Mouse (Mus musculus) inflammation-experienced regulatory T-cells, adult 6 months (primary cell): Measurements from ENCODE around the gene Gm10282. TPM values are rescaled to one million over a fixed set of nuclear protein-coding genes. Genes with fewer than 3 reads are reported as not detected.
A peak's percentile ranks its signal among the peaks of the same experiment; 100 is the strongest.

Experiments
- ATAC-seq: one replicate; pipeline ENCODE4 v1.8.0; 2017
- polyA plus RNA-seq, 3 experiments: library from polyadenylated mRNA; unstranded; fragments of 100-300 nt; shearing (Covaris generic); gene quantifications; one replicate each; pipeline ENCODE4 v1.2.1; 2017

Gene Gm10282
- polyA plus RNA-seq: 100 to 1,000 TPM in 1 of 3 experiments, 10 to 100 TPM in 2; 20.4 to 115 (median 45.5) TPM

DNA sequence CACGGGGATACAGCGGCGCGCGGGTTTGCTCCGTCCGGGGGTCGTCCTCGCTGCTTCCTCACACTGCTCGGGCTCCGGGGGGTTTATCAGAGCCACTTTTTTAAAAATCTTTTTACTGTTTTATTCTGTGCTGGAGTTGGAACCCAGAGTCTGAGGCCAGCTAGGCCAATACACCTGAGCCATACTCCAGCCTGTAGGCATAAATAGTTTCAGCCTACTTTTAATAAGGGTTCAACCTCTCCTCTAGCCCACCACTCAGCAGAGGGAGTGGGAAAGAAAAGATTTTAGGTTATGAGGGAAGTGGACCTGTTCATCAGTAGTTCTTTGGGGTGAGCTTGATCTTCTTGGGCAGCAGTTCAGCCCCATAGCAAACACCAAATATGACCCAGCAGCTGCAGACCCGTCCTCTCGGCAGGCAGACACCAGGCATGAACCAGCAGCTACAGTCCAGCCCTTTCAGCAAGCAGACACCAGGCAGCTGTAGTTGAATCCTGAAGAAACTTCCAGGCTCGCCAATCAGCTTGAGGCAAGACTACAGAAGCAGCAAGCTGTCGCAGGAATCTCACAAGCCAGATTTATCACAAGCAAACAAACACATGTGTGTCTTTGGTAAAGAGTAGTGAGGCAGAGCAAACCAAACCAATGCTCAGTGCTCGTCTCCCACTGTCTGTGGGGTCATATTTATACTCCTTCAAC lies at the start of gene Gm10282:
Gm10282 (minus strand) TSS at position 51 of the 696 bp plus-strand sequence.
- ATAC-seq: no peak

DNA sequence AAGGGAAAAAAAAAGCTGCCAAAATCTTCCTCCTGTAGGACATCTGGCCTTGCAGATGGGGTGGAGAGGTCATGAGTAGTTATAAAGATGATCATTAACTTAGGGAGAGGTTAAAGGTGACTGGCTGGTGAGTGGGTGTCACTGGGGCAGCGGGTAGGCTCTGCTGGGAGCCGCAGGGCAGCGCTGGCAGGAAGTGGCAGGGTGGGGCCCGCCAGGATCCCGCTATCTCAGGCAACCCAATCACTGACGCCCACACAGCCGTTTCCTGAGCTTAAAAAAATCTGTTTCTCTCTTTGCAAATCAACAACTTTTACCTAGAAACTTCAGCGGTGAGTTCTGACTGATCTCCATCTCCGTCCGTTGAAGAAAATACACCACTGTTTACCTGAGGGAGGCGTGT lies 49.2 kb upstream of the Gm10282 start:
- peak; percentile 77 for ATAC-seq

DNA sequence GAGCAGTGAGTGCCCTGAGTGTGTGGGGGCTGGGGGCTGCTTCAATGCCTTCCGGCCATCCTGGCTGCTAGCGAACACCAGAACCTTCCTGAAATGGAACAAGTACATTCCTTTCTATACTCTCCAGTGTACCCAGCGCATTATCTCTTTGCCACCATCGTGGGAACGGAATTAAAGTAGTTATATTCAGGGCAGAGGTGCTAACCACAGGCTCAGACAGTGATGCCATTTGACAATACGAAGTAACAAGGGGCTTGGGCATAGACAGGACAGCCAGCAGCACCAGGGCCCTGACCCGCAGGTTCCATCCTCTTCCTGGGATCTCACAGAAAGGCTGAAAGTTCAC lies 48.6 kb upstream of the Gm10282 start:
- ATAC-seq: peak; percentile 8

DNA sequence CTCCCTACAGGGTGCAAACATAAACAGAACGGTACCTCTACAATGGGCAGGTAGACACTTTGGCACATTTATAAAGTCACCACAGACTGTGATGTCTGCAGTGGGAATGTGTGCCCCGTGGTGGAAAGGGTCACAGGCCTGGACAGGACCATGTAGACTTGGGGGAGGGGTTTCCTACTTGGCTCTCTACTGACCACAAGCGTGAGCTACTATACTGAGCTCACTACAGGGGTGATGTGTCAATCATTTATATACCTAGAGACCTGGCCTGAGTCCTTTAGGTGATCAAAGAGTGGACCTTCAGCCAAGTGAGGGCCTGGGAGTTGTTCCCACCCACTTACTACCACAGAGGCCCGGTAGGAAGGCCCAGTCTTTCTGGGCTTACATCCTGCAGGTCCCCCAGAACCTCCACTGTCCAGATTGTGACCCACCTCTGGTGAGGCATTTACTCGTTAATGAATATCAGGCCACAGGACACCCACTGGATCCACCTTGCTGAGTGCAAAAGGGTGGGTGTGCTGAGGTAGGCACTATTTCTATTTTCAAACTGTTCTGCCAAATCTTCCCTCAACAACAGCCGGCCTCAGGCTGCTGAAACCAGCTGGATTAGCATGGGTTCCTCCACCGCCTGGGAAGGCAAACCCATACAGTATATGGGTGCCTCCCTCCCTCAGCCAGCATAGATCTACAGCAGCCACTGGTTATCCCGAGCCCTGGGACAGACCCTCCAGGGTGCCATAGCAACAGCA lies 48.1 kb upstream of the Gm10282 start:
- ATAC-seq: peak; percentile 5

DNA sequence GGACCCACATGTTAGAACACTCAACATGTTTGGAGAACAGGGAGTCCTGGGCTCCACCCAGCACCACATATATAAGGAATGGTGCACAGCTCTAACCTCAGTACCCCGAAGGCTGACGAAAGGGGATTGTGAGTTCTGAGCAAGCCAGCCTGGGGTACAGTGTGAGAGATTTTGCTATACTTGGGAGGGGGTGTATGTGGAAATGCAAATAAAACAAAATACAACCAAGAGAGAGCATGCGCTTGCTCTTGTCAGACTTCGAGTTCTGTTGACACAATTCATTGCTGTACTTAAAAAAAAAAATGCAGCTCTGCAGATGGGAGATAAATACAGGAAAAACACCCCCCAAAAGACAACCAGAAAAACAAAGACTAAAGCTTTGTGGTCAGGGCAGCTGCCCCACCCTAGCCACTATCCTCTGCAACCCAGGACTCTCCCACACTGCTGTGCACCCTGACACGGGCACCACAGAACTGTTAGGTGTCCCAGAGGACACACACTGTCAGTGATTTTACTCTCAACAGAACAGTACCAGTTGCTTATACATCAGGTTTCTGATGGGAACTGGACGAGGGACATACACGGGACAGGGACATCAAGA lies 46.4 kb upstream of the Gm10282 start:
- ATAC-seq: no peak

DNA sequence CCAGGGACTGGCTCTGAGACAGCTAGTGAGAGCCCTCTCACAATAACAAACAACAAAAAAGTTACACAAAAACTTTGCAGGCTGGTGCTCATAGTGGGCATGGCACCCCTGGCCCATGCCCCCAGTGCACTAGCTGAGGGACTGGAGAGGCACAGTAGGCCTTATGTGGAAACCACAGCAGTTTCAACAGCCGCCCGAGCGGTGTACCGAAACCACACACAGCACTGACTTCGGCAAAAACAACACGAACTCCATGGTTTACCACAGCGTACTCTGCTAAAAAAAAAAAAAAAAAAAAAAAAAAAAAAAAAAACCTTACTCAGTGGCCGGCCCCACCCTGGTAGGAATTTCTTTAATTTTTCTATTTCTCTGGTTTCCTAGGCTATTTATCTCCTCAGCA lies 45.7 kb upstream of the Gm10282 start:
- ATAC-seq: peak; percentile 46

DNA sequence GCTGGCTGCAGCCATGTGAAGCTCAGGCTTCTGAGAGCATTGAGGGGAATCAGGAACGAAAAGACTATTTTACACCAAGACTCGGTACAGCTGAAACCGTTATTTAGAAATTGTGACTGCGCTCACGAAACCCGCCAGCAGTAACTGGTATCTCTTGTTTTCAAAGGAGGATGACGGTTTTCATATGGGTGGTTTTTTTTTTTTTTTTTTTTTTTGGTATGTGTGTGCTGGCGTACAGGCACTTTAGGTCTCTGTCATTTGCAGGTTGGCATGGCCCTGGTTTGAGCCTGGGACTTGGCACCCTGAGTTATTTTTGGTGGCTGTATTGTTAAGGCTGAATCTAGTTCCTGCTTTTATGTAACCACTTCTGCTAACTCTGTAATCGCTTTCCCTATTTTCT lies 44.8 kb upstream of the Gm10282 start:
- ATAC-seq: no peak

DNA sequence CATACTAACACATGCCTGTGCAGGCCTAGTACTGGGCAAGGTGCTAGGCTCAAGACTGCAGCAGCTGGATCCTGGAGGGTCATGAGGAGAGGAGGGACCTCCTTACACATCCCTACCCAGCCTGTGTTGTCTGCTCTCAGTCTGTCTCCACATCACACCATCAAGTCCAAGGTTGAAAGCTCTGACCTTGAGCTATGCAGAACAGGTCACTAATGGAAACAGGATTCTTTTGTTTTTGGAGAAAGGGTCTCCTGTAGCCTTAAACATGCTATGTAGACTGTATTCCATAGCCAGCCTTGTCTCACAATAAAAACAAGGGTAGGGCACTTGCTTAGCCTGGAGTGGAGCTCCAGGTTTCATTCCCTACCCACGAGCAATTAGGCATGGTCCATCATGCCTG lies 43.9 kb upstream of the Gm10282 start:
- no peak for ATAC-seq

DNA sequence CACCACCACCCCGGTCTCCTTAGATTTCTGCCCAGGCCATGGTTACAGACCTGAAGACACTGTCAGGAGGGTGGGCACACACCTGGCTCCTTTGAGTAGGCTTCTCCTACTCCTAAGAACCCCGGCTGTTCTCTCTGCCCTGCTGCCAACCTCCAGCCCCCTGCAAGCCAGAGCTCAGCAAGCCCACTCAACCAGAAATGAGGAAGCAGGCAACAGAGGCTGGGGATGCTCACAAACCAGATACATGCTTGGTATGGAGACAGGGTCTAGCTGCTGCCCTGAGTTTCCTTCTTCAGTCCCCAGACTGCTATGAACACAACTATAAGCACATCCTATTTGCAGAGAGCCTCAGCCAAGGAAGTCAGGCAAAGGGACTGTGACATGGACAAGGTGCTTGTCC lies 43.1 kb upstream of the Gm10282 start:
- ATAC-seq: no peak

DNA sequence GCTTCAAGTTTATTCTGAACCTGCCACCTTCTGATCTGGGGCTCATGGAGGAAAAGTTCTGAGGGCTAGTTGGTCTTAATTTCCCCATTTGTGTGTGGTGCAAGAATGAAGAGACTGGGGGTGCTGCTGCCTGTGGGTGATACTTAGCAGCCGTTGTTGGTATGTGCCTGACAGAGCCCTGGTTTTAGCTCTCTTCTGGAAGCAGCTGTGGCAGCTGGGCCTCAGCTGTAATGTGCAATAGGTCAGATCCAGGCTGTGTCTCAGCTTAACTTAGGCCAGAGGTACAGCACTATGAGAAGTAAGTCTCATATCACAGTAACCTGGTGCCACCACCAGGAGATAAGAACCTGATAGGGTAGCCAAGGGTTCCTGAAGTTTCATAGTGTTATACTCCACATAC lies 42.5 kb upstream of the Gm10282 start:
- no peak for ATAC-seq

DNA sequence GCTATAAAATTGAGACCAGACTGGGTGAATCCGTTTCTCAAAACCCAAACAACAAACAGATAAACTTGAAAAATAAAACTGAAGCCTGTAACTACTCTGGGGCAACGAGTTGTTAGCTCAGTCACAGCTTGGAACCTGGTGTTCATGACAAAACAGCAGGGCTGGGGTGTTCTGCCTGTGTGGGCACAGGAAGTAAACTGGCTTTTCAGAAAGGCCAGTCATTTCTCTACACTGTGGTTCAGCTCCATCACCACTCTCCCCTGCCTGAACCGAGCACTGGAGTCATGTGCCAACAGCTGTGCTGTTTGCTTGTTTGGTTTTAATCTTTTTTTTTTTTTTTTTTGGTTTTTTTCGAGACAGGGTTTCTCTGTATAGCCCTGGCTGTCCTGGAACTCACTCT lies 38.7 kb upstream of the Gm10282 start:
- peak; percentile 96 for ATAC-seq

DNA sequence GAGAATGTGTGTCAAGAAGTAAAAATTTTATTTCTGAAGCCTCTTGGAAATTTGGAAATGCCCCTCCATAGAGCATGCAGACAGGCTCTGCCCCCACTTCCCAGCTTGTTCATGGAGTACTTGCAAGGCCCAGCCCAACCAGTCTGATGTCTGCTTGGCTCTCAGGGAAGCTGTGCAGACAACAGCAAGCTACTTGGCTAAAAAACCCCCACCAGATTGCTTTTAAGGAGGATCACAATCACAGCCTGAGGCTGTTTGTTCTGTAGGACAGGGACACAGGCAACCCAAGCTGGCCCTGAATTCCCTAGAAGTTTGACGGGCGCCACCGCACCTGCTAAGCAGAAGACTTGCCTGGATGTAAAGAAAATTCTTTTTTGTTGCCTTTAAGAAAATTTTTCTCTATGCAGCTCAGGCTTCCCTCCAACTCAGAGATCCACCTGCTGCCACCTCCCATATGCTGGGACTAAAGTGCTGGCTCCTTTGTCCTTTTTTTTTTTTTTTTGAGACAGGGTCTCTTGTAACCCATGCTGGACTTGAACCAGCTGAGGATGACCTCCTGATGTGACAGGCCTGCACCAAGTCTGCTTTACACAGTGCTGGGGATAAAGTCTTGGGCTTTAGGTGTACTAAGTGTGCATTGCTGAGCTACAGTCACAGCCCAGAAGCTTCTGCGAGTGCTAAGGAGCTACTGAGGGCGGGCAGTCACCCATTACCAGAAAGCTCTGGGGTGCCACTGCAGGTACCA lies 37.7 kb upstream of the Gm10282 start:
- ATAC-seq: no peak

DNA sequence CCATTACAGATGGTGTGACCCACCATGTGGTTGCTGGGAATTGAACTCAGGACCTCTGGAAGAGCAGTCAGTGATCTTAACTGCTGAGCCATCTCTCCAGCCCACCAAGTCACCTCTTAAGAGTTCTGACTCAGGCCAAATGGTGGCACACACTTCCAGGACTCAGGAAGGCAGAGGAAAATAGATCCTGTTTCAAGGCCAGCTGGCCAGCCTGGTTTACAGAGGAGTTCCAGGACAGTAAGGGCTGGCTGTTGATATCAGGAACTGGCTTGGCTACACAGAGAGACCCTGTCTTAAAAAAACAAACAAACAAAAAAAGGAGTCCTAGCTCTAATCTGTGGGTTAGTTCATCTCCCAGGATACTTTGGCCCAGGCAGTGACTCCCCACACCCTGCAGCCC lies 32.0 kb upstream of the Gm10282 start:
- ATAC-seq: no peak

DNA sequence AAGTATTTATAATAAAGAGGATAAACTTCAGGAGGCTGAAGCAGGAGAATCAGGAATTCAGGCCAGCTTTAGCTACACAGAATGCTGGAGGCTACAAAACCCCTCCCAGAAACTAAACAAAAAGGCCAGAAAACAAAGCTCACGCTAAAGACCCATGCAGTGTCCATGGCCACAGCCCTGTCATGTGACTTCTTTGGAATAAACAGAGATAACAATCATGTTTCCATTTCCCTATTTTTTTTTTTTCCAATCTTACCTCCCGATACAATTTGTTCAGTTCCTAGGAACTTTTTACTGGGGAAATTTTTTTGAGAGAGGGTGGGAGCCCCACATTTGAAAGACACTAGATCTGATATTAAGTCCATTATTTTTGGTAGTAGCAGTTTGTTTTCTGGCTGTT lies 31.2 kb upstream of the Gm10282 start:
- ATAC-seq: no peak

DNA sequence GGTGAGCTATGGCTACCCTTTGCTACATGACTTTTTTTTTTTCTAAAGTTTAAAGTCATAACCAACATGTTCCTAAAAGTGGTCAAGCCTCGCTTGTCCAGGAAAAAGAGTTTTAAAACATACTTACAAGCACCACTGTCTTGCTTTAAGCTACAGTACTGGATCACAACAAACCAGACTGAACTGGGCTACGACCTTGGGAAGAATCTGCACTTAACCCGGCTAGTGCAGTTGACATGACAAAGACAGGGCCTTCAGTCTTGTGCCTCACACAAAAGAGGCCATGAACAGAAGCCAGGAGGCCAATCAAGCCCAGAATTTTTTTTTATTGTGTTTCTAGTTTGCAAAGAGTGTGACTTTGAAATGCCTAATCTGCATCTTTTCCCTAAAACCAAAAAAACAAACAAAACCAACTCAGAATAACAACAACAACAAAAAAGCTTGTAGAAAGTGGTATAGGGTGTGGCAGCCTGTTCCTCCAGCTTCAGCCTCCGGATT lies 29.1 kb upstream of the Gm10282 start:
- no peak for ATAC-seq

DNA sequence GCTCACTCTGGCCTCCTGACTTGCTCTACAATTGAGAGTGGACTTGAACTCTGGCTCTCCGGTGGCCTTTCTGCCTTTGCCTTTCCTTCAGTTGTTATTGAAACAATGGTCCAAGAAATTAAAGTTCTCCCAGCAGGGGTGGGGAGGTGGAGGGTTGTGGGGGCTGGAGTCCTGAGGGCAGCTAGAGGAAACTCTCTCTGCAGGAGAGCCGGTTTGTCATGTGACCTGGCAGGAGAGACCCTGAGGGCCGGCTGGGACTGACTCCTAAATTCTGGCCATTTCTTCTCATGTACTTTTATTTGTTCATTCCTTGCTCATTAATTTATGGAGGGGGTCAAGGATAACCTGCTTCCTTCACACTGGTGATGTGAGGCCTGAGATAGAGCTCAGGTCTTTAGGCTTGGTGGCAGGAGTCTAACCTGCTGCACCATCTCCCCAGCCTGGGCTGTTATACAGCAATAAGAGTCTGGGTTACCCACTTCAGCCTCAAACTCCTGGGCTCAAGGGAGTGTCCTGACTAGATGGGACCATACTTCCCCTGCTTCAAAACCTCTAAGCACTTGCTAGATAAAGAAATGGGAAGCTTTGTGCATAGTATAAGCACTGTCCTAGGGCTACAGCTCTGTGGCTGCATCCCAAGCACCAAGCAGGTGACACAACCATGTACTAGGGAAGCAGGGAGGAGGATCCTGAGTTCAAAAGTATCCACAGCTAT lies 28.5 kb upstream of the Gm10282 start:
- ATAC-seq: no peak

DNA sequence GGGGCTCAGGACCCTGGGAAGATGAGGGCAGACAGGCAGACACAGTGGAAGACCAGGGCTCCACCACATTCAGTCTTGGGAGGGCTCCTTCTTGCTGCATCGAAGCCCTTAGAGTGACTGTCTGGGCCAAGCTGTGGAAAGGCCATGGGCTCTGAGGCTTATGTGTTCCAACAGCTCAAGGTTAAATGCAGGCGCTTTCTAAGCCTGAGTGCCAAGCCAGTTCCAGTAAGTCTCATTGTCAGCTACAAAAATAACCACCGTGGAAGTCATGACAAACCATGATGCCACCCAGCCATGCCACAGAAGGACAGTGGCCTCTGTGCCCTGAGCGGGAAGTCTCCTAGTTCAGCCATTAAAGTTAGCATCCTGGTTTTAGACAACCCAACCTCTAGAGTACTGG lies 26.6 kb upstream of the Gm10282 start:
- no peak for ATAC-seq

DNA sequence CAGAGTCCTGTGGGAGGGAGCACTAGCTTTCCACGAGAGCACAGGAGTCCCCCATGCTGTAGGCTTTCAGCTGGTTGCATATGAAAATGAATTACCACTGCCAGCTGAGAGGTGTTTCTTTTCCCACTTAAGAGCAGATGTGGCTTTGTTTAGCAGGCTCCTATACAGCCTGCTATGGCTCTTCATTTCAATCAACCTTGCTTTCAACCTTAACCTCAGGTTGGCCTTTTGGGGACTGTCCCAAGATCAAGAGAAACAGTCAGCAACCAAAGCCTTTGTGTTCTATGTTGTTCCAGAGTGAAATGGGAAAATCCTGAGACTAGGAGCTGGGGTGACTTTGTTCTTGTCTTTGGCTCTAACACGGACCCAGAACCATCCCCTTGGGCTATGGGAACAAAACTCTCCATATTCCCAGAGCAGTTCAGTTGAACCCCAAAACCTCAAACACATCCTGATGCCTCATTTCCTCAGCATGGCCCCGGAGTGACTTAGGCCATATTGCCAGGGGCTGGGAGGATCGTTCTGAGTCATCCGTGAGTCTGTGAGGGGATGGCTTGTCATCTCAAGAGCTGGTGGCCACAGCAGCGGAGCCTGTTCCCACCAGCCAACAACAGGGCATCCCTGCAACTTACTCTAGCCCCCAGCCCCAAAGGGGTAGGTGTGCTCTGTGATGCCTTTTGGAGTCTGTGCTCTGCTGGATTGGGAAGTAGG lies 25.9 kb upstream of the Gm10282 start:
- ATAC-seq: peak; percentile 80

DNA sequence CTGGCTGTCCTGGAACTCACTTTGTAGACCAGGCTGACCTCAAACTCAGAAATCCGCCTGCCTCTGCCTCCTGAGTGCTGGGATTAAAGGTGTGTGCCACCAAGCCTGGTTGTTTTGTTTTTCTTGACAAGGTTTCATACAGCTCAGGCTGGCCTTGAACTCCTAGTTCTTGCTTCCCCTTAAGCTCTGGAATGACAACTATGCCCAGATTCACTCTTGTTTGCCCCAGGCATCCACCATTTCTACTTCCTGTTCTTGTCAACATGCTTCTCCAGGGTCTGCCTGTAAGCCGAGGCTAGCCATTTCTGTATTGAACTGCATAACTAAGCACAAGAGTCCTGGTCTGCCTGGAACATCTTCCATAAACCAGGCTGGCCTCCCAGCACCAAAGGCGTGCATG lies 24.1 kb upstream of the Gm10282 start:
- ATAC-seq: no peak

DNA sequence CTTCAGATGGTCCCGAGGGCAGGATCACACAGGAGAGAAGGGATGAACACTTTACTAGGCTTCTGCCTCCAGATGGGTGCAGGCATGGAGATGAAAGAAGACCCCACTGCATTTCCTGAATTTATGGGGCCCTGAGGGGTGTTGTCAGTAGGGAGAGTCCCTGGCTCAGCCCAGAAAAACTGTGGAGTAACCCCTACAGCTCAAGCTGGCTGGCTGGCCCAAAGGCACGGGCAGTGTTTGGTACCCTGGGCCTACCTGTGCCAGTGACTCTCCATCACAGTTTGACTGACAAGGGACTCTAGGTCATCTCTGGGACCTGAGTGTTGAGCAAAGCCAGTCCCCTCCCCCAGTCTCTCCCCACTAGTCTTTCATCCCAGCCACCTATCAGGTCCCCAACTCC lies 19.6 kb upstream of the Gm10282 start:
- no peak for ATAC-seq

DNA sequence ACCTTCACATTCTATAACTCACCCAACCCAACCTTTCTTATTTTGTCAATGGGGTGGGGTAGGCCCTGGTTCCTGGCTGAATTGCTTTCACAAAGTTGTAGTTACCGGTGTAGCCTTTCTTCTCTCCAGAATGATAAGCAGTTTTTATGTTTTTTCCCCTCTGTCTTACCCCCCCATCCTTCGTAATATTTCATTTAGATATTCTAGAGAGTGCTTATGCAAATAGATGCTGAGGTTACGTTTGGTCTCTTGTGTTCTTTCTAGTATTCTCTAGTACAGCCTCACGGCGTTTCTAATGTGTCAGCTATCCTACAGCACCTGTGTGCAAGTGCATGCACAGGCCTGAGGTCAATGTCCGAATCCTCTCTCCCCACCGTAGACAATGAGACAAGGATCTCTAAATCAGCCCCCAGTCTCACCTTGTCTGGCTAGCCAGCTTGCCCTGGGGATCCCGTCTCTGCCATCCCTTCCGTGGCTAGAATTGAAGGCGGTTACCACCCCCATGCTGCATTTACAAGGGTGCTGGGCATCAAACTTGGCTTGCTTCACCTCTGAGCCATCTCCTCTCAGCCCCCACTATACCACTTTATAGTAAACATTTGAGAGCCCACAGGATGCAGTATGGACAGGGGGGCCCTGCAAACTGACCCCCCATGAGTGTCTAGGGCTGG lies 19.1 kb upstream of the Gm10282 start:
- ATAC-seq: no peak
